13 mouse cellular contexts compared by ENCODE assay signal in the genomic region with DNA sequence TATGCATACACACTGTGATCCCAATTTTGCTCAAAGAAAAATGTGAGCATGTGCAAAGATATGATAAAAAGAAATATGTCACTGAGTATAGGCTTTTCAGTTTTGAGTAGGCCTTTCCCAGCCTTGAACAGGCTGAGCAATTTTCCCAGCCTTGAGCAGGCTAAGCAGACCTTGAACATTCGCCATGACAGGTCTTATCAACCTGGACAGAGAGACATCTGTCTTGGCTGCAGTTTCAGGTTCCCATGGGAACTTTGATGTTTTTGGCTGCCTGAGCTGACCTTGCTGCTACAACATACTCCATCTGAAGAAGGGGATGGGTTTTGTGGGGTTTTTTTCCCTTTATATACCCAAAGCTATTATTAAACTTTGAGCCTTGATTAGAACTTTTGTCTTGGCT. TPM values are rescaled to one million over a fixed set of nuclear protein-coding genes. Genes with fewer than 3 reads are reported as not detected.
A peak's percentile ranks its signal among the peaks of the same experiment; 100 is the strongest.
DNase-seq lines count a peak whose midpoint lies in the region.
"Had no signal": no experiment of that assay in that cellular context is flagged by ENCODE, and none has a peak within 500 bp of the region (broad histone marks: within the 10 kb centered on the region; RNA-seq: fewer than 3 reads in every experiment).

No protein-coding gene starts in this region.

- DNase-seq in adrenal gland, adult (ENCODE audit: inconsistent age in 2 of 2, low spot score in 1 of 2) = peak; percentile 54 to 73
- no peak for DNase-seq in adrenal gland, adult 18-20 months (ENCODE audit: low spot score in 2 of 2)
- DNase-seq in ovary, postnatal 36 days (ENCODE audit: low spot score) = peak; percentile 4
- DNase-seq in ovary, postnatal 14 days (ENCODE audit: low spot score) = no peak
- peak; percentile 10 for DNase-seq in adrenal gland, postnatal 25 days
- DNase-seq in thymus, postnatal 25 days = no peak
- DNase-seq in spleen, postnatal 10 days (ENCODE audit: low spot score in 2 of 2) = no peak
- DNase-seq: cerebellum, adult 11-12 months; cerebellum, adult 9-10 months; cerebellum, postnatal 25 days; gastrocnemius, postnatal 14 days; heart, postnatal 36 days had no signal

RNA-seq across cellular contexts. Expression of a gene that starts 31.3 kb away (rescaled TPM):
- total RNA-seq in adrenal gland, adult 18-20 months (2021) = 1 to 10 TPM; 1.7 to 2.6 TPM
- 3.5 and 4.3 TPM in 2 replicates for total RNA-seq in adrenal gland, postnatal 25 days (2021)
- total RNA-seq: MEL had no signal

Comparison
In these comparisons a context has a peak if more than half of its experiments do, and no peak if none do; other contexts are left out.
1. DNase-seq: peak in adrenal gland, adult (2 of 2), ovary, postnatal 36 days (single experiment) and adrenal gland, postnatal 25 days (single experiment); none in adrenal gland, adult 18-20 months (0 of 2), ovary, postnatal 14 days (single experiment), thymus, postnatal 25 days (single experiment) and spleen, postnatal 10 days (0 of 2).